Mouse (Mus musculus): Measurements from ENCODE around the gene Slc45a1.

DNA sequence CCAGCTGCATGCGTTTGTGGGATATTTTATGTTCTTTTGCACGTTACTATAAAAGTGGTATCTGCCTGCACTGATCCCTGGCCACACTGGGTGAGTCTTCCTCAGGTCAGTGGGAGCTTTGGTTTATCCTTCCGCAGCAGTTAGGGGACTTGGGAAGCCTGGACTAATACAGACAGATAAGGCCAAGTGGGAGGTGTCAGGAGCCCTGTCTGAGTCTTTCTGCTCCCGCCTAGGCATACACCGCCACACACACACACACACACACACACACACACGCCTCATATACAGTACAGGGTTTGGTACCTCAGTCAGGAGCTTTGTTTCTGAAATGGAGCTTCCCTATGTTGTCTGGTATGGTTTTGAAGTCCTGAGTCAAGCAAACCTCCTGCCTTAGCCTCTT is 59.9 kb downstream of the Slc45a1 start:
- TF ChIP-seq CTCF (IDR thresholded peaks at IDR 0.05; ENCODE audit: borderline replicate concordance, insufficient read depth, low read length) = no peak
- TF ChIP-seq POLR2A (IDR thresholded peaks at IDR 0.05; ENCODE audit: low read depth, low read length) = no peak
